Mouse (Mus musculus): ENCODE data around the gene Ubald1. TPM values are rescaled to one million over a fixed set of nuclear protein-coding genes. Genes with fewer than 3 reads are reported as not detected.

Ubald1 gene
- total RNA-seq, 2 experiments from 2014 or later, result 81.6 to 86.7 TPM

DNA sequence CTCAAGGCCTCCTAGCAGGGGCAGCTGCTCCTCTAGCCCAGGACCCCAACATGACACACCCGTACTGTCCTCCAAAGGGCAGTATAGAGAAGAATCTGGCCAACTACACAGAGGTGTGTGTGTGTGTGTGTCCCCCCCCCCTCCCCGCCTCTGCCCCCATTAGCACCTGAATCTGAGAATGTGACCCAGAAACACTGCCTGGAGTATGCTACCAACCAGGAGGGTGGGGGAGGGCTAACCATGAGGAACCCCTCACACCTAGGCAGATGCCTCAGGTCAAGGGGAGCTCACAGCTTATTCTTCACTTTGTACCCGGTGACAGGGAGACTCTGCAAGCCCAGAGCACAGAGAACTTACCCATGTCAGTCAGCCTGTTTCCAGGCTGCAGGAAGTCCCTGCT is 2.4 kb downstream of the Ubald1 start:
- DNase-seq (ENCODE audit: low spot score in 2 of 2), result no peak
- intact Hi-C loops (cut with DNase I), result loop anchor here (5.0 kb wide), 1 partner anchor 40 kb away; no protein-coding TSS in a partner anchor

DNA sequence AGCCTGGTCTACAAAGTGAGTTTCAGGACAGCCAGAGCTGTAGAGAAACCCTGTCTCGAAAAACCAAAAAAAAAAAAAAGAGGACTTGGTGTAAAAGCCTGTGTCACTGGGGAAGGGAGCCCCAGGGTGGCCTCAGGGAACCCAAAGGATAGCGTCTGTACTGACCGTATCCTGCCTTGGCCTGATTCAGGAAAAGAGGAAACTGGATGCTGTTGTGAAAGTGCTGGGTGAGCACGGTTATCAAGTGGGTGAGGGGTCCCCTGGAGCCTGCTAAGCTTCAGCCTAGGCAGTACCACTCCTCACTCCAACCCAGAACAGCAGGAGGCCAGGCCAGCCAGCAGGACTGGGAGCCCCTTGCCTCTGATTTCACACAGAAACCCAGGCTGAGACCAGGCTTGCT is 2.9 kb downstream of the Ubald1 start:
- intact Hi-C loops (cut with DNase I), result loop anchor here (5.0 kb wide), 1 partner anchor 40 kb away; no protein-coding TSS in a partner anchor

DNA sequence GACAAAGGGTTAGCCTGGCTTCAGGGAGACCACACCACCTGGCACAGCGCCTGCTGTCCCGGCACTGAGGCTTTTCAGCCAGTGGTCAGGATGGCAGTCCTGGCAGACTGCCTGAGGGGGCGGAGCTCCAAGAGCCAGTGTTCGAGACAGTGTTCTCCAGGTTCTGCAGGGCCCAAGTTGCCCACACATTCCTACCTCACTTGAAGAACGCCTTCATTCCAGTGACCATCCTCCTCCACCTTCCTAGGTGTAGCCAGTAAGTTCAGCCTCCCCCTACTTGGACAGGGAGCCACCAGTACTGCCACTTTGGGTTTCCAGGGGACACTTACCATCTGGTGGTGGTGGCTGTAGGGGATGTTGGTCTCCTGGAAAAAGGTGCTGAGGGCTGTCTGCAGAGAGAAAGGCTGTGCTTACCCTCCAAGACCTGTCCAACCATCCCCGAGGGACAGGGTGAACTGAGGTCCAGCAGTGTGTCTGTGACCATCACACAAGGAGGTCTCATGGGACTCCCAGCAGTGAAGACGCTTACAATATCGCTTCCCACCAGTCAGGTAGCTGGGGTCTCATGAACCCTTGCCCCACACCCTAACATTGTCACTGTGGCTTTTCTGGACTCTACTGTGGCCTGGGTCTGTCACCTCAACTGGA is 4.0 kb downstream of the Ubald1 start:
- intact Hi-C loops (cut with DNase I), result loop anchor here (5.0 kb wide), 1 partner anchor 41 kb away; no protein-coding TSS in a partner anchor
- DNase-seq (ENCODE audit: low spot score in 2 of 2), result peak; percentile 63 to 77

More for the DNA sequence above, 2.9 kb downstream of the Ubald1 start:
- DNase-seq (ENCODE audit: low spot score in 2 of 2), result no peak

DNA sequence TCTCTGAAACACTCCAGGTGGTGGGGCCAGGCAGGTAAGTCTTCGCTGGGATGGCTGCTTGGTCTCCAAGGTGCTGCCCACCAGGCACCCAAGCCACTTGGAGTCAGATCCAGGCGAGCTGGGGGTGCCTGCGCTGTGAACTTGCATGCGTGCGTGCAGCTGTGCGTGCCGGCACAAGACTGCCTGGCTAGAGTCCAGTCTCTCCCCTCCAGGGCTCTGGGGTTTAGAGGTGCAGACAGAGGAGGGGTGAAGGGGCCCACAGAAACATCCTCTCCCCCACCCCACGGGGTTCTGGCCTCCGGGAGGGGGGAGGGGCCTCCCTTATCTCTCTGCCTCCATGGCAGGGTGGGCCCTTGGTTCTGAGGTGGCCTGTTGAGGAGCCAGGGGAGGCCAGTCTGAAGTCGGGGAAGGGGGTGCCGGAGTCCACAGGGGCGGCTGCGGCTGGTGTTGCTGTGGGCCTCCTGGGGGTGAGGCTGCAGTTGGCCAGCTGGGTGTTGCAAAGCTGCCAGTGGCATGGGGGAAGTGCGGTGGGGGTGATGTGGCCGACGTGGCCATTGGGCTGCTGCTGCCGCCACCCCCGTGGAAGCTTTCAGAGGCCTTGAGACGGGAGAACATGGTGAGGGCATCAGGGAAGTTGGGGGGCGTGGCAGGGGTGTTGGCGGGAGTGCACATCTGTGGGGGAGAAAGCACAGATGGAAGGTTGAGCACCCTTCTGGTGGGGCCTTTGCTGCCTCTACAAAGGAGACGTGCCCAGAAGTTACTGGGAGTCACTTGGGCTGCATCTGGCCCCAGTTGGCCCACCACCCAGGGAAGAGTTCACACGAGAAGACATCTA is 4.7 kb downstream of the Ubald1 start:
- no peak for DNase-seq (ENCODE audit: low spot score in 2 of 2)
- intact Hi-C loops (cut with DNase I), result loop anchor here (5.0 kb wide), 1 partner anchor 42 kb away; no protein-coding TSS in a partner anchor

DNA sequence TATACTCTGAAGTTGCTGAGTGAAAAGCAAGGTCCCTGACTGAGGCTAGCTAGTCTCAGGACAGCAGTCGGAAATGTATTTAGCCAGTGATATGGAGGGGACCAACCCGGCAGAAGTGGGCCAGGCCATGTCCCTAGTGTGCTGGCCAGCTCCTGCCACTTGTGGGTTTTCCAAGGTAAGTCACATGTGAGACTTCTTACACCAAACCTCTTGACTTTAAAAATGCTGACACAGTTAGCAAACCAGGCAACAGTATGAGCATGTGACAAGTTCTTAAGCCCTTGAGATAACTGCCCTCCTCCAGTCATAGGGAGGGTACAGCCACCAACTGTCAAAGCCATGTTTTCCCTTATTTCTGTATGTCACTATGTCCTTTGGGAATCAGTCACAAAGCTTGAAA is 8.2 kb downstream of the Ubald1 start:
- intact Hi-C loops (cut with DNase I), result no loop called here
- no peak for DNase-seq (ENCODE audit: low spot score in 2 of 2)

DNA sequence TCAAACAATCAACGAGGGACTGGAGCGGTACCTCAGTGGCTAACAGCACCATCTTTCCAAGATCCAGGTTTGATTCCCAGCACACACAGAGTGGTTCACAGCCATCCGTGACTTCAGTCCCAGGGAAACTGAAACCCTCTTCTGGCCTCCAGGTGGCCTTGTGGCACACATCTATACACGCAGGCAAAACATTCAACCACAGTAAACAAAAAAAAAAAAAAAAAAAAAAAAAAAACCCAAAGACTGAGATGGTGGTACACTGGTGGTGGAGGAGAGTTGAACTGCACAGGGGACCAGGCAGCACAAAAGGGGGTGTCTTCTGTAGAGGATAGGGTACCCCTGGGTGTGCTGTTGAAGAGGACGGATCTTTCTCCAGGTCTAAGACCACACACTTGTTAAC is 9.6 kb downstream of the Ubald1 start:
- intact Hi-C loops (cut with DNase I), result no loop called here
- no peak for DNase-seq (ENCODE audit: low spot score in 2 of 2)

DNA sequence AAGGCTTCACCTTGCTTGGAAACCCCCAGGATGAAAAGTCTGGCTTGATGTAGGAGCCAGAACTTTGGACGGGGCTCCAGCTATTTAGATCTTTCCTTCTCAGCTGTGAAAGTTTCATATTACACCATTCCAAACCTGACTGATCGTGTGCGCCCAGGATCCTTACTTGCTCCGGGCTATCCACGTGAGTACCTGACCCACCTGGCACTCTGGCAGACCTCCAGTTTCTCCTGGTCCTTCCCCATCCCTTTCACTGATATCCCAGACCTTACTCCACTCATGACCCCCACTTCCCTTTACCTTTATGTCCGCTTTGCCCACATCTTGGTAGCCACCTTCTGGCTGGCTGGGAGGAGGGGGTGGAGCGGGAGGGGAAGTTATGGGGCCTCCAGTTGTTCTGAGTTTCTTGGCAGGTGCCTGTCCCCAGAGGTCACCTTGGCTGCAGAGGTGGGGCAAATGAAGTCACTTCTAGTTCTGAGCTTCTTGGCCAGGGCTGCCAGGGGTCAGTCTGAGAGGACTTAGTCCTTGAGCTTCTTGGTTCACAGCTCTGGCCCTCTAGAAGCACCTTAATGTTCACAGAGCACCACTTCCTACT is 13.9 kb downstream of the Ubald1 start:
- intact Hi-C loops (cut with DNase I), result loop anchor here (10.0 kb wide), 1 partner anchor 101 kb away; no protein-coding TSS in a partner anchor
- DNase-seq (ENCODE audit: low spot score in 2 of 2), result no peak

DNA sequence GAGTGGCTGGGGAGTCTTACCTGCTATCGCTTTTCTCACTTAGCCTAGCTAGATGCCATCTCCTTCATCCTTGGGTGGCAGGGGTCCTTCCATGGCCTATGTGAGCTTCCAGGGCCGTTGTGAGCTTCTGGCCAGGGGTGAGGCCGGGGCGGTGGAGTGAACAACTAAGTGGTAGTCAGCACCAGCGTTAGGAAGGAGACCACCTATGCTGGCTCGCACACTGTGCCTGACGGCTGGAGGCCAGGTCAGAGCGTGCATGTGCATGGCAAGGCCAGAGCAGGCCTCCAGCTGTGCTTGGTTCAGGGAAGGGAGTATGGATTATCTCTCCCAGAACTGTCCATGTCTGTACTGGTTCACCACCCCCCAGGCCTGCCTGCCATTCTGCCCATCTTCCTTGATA is 16.4 kb downstream of the Ubald1 start:
- intact Hi-C loops (cut with DNase I), result loop anchor here (10.0 kb wide), 1 partner anchor 99 kb away; no protein-coding TSS in a partner anchor

DNA sequence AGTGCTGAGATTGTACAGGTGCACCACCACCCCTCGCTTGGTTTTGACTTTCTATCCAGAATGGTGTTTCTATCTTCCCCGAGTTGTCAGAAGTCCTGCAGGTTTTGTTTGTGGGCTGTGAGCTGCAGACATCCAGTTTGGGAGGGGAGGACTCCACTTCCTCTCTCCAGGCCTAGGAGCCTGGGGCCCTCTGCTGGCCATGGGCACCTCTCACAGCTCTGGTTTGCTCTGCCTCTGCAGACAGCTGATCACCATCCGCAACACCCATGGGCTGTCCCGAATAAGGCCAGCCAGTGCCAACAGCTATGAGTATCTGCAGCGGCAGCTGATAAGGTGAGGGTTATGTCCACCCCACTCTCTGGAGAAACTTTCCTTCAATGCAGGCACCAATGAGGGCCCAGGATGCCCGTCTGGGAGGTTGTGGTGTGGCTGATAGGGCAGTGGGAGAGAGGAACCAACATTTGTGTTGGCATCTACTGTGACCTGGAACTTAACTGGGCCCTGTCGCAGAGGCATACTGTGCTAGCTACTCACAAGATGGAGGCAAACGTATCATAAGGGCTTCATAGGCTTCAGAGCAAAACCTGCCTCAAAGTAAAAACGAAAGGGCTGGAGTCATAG is 17.1 kb downstream of the Ubald1 start:
- DNase-seq (ENCODE audit: low spot score in 2 of 2), result peak; percentile 75 to 80
- intact Hi-C loops (cut with DNase I), result loop anchor here (10.0 kb wide), 1 partner anchor 98 kb away; no protein-coding TSS in a partner anchor

More for the DNA sequence above, 16.4 kb downstream of the Ubald1 start:
- no peak for DNase-seq (ENCODE audit: low spot score in 2 of 2)

DNA sequence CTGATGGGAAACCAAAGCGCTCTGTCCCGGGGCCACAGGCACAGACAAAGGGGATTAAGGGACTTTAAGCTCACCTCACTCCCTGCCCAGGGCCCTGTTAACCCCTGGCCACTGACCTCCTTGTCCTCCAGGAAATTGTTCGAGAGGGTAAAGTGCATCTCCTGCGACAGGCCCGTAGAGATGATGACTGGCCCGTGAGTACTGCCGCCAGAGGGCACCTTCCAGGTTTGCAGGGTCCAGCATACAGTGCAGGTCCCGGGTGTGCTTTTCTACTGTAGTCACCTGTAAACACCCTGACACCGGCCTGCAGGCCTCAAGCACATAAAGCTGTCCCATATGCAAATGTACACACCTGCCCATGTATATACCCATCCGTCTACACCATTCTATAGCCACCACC is 18.7 kb downstream of the Ubald1 start:
- no peak for DNase-seq (ENCODE audit: low spot score in 2 of 2)
- intact Hi-C loops (cut with DNase I), result loop anchor here (10.0 kb wide), 1 partner anchor 97 kb away; no protein-coding TSS in a partner anchor

DNA sequence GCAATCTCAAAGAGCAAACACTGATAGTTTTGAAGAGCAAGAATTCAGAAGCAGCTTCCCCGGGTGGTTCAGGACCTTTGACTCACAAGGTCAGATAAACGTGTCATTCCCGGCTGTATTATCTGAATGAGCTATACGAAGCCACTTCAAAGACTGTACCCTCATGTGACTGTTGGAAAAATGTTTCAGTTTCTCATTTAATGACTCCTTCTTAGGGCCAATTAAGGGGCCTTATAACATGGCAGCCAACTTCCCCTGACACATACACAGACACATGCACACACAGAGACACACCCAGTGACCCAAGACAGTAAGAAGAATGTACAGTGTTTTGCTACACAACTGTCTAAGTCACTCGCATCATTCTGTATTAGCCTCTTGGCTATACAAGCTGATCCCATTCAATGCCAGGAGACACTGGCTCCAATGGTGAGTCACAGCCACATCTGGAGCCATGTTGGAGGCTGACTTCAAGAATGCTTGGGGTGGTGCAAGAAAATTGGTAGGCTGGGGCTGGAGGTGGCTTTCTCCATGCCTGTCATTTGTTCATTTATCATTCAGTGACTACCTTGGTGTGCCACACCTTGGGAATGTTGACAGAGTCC is 25.0 kb downstream of the Ubald1 start:
- intact Hi-C loops (cut with DNase I), result no loop called here
- no peak for DNase-seq (ENCODE audit: low spot score in 2 of 2)

DNA sequence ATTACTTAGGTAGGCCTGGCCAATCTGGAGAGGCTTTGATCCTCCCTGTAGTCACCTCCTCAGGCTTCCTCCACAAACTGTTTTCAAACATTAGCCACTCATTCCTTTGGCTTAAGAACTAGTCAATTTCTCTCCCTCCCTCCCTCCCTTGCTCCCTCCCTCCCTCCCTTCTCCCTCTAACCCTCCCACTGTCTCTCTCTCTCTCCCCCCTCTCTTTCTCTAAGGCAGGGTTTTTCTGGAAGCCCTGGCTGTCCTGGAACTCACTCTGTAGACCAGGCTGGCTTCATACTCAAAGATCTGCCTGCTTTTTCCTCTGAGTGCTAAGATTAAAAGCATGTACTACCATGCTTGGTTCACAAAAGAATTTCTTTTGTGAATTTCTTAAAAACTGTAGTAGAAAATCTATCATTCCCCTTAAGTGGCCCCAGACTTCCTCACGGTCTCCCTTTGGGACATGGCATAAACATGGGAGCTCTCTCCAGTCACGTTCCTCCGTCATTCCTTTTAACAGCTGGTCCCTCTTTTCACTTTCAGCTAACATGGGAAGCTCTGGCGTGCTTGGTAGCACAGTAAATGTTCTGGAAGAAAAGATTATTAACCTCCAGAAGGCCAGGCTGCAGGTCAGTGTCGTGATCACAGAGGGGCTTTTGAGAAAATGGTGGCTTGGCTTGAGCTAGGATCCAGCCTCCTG is 29.0 kb downstream of the Ubald1 start:
- intact Hi-C loops (cut with DNase I), result no loop called here
- DNase-seq (ENCODE audit: low spot score in 2 of 2), result no peak

DNA sequence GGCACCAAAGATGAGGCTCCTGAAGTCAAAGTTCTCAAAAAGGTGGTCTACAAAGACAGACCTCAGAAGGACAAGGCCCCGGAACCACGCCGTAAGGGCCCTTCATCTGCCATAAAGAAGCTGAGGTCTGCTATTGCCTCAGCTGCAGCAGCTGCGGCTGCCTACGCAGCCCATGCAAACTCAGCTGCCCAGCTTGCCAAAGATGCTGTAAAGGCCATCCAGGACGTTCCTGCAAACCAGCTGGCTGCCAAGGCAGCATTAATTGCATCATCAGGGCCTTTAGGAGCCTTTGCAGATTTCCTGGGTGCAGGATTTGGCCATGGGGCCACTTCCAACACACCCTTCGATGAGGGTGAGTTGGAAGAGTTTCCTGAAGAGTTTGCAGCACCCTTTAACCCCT is 29.8 kb downstream of the Ubald1 start:
- intact Hi-C loops (cut with DNase I), result no loop called here
- DNase-seq (ENCODE audit: low spot score in 2 of 2), result no peak

DNA sequence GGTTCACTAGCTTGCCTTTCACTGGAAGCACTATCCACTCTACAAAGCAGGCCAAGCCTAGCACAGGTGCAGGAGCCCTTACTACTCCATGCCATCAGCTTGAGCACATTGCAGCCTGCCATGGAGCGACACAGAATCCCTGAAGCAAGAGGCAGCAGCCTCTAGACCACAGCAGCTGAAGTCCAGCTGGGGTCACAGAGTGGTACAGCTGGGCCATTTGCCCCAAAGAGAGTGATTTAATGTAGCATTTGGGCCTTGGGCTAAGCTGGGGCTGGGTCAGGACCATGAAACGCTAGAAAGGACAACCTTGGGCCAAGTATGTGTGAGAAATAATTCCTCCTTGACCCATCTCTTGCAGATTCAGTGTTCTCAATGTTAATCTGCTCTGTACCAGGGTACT is 32.0 kb downstream of the Ubald1 start:
- no peak for DNase-seq (ENCODE audit: low spot score in 2 of 2)

DNA sequence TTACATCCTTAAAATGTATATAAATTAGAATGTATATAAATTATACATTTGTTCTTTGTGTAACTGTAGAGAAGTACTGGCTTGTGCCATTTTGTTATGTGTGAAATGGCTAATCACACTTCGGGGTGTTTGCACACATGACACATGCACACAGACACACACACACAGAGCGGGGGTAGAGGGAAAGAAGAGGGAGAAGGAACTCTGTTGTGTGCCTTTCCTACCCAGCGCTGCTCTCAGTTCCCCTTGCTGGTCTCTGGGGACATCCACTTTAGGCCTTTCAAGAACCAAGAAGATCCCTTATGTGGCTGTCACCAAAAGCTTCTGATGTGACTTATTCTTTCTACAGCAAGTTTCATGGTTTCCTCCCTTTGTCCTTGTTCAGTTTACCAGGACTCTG is 33.1 kb downstream of the Ubald1 start:
- intact Hi-C loops (cut with DNase I), result no loop called here
- no peak for DNase-seq (ENCODE audit: low spot score in 2 of 2)

More for the DNA sequence above, 32.0 kb downstream of the Ubald1 start:
- intact Hi-C loops (cut with DNase I), result no loop called here

DNA sequence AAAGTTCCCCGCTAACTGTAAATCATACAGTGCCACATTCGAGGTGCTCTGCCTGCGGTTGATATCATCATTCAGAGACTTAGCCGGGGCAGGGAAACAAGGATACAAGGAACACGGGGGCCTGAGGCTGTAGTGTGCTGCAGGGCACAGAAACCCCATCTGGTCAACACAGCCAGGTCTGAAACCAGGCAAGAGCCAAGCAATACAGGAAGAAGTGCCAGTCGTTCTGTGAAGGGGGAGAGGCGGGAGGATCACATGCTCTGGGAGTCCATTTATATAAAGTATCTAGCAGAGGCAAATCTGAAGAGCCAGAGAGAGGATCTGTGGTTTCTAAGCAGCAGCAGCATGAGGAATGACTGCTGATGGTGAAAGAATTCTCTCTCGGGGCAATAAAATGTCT is 39.9 kb downstream of the Ubald1 start:
- intact Hi-C loops (cut with DNase I), result no loop called here
- DNase-seq (ENCODE audit: low spot score in 2 of 2), result no peak

DNA sequence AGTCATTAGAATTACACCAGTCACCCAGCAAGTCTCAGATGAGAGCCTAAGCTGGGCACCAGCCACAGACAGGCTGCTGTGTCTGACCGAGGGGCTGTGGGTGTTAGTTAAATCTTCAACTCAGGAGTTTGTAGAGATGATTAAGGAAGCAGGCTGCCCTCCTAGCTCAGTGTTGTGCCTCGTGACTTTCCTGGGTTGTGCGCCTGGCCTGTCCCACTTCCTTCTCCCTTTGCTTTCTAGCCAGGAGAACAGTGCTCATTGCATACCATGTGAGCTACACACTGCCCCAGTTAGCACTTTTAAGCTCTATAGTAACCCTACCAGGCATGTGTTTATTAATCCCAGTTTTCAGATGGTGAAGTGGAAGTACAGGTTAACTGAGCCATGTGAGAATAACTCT is 40.6 kb downstream of the Ubald1 start:
- intact Hi-C loops (cut with DNase I), result no loop called here
- DNase-seq (ENCODE audit: low spot score in 2 of 2), result no peak

DNA sequence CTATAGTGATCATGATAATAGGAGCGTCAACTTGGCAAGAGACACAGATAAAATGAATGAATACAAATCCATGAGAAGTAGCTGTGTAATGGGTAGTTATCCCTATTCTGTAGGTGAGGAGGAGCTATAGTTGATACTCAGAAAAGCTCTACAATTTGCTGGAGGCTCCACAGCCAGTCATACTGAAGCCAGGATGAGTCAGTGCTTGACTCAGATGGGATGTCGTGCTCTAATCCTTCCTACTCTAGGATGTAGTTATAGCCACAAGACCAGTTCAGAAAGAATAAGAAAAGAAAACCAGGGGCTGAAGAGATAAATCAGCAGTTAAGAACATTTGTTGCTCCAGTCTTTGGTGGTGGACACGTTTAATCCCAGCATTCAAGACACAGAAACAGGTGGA is 42.5 kb downstream of the Ubald1 start:
- no peak for DNase-seq (ENCODE audit: low spot score in 2 of 2)
- intact Hi-C loops (cut with DNase I), result no loop called here

DNA sequence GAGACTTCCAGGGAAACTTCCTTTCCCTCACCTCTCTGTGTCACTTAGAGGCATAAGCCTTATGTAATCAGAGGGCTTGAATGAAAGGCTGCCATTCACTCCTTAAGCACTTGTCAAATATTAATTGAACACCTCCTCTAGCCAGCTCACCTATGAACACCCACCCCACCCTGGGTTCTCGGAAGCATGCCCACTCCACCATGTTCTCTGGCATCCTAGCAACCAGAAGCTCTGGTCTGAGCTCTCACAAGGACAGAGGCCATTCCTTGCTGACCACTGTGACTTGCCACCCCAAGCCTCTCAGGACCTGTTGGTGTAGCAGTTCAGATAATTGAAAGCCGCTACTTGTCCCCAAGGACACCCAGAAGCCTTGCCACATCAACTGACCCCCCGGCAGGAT is 44.9 kb downstream of the Ubald1 start, which contains the start of gene 4930562C15Rik:
4930562C15Rik (plus strand) TSS at position 226 of the 400 bp plus-strand sequence.
- DNase-seq (ENCODE audit: low spot score in 2 of 2), result no peak
- intact Hi-C loops (cut with DNase I), result no loop called here

Data from left cerebral cortex, postnatal 14 days (tissue).